Comparison of ENCODE assay signal across 12 mouse cellular contexts in genomic region chr6:101219004-101219403, GRCm38 (mm10).
"Had no signal": no experiment of that assay in that cellular context is flagged by ENCODE, and none has a peak within 500 bp of the region (broad histone marks: within the 10 kb centered on the region; RNA-seq: fewer than 3 reads in every experiment).

No protein-coding gene starts in this region.

- H3K4me2 ChIP-seq: midbrain, embryonic 12.5 days had no signal

- H3K27me3 ChIP-seq: midbrain, embryonic 12.5 days had no signal

- ATAC-seq: midbrain, embryonic 16.5 days had no signal

- H3K27ac ChIP-seq: midbrain, embryonic 12.5 days had no signal

- DNase-seq: kidney, adult 11 months; kidney, adult 9 months; kidney, postnatal 36 days; layer of hippocampus, adult 9-11 months; layer of hippocampus, postnatal 36 days; left cerebral cortex, postnatal 4 days; lung, adult 18-20 months; lung, postnatal 4 days; right cerebral cortex, postnatal 14 days; thymus, postnatal 36 days had no signal

- H3K9ac ChIP-seq: midbrain, embryonic 12.5 days had no signal

- H3K4me3 ChIP-seq: midbrain, embryonic 12.5 days had no signal

- H3K9me3 ChIP-seq: midbrain, embryonic 12.5 days had no signal

- H3K36me3 ChIP-seq: midbrain, embryonic 12.5 days had no signal
